Mouse (Mus musculus): ENCODE measurements around the gene Ppp1r3f.

DNA sequence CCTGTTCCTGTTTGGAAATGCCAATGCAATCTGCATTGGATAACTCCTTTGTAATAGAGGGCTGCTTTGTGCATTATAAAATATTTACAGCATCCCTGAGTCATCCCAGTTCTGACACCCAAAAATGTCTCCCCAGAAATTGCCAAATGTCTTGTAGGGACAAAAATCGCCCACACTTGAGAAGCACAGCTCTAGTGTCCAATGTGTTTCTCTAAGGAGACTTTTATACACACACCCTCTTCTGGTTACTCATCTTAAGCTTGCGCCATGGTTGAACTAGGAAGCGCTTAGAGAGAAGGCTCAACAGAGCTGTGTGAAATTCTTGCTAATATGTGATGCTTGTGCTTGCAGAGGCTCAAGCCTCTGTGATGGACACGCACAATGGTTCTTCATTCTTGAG lies 20.6 kb downstream of the Ppp1r3f start:
- TF ChIP-seq CHD2 (IDR thresholded peaks at IDR 0.05; ENCODE audit: low read depth, low read length), result no peak
- no peak for TF ChIP-seq ZC3H11A (IDR thresholded peaks at IDR 0.05; ENCODE audit: borderline replicate concordance, low read depth, low read length)
- no peak for TF ChIP-seq ZNF384 (IDR thresholded peaks at IDR 0.05; ENCODE audit: low read depth, low read length)

Measured in ES-E14 (cell line).